Mouse (Mus musculus) cerebellum, postnatal 36 days (tissue): ENCODE measurements around the gene Caap1.

Experiments
- DNase-seq, 2 experiments: peaks; one replicate each; pipeline ENCODE4 v3.0.0; 2021 to 2022; ENCODE audit warnings: mixed read lengths in 2 of 2

The Caap1 gene

GRCm38 (mm10) chr4:94476749-94477399 lies 79.7 kb downstream of the Caap1 start:
- no peak for DNase-seq

DNA sequence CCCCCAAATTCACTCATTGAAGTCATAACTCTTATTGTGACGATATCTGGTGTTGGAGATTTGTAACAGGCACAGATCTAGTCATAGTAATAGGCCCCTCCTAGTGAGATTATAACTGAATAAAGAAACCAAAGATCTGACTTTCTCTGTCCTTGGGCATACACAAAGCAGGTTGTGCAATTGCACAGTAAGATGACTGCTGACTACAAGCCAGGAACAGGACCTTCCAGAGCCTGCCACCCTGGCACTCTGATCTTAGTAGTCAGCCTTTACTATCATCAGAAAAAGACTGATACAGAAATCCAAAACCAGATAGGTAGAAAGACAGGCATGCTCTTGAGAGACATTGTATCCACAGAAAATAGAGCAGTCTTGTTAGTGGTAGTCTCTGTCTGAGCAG lies 83.3 kb downstream of the Caap1 start:
- no peak for DNase-seq

- DNase-seq, result no peak
Observed at GRCm38 (mm10) chr4:94459424-94459823, 97.2 kb downstream of the Caap1 start.

GRCm38 (mm10) chr4:94454857-94455256 lies 101.7 kb downstream of the Caap1 start:
- DNase-seq, result no peak
